10 mouse cellular contexts compared by ENCODE assay signal in the genomic region with DNA sequence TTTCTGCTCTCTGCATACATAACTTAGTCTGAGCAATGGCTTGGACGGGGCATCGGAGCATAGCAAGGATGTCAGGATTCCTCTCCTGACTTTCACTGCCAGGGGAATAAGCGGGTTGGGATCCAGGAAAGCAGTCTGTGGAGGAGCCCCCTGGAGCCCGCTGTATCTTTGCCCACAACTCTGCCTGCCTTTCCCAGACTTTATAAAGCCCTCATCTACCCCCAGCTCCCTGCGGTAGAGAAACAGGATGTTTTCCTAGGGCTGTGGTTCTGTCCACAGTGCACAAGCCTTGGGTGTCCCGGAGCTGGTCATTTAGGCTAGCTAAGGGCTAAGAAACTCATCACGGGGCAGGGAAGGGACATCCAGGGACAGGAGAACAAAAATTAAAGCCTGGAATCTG. TPM values are rescaled to one million over a fixed set of nuclear protein-coding genes. Genes with fewer than 3 reads are reported as not detected.
DNase-seq lines count a peak whose midpoint lies in the region; ATAC-seq and TF ChIP-seq lines count a peak whose summit lies in the region.
"Had no signal": no experiment of that assay in that cellular context is flagged by ENCODE, and none has a peak within 500 bp of the region (broad histone marks: within the 10 kb centered on the region; RNA-seq: fewer than 3 reads in every experiment).

No protein-coding gene starts in this region.

- DNase-seq in heart, embryonic 10.5 days (ENCODE audit: low spot score), result no peak
- no peak for DNase-seq in heart, postnatal 25 days (ENCODE audit: low spot score)
- DNase-seq in lung, postnatal 0 days (ENCODE audit: low spot score), result no peak
- DNase-seq in layer of hippocampus, adult 11-12 months (ENCODE audit: low spot score), result no peak
- no peak for DNase-seq in right cerebral cortex, postnatal 14 days
- DNase-seq: B cell, adult 2 months had no signal

- H3K9me3 ChIP-seq in heart, embryonic 10.5 days, result no peaks in the 10 kb centered on the region
- no peaks in the 10 kb centered on the region for H3K9me3 ChIP-seq in lung, embryonic 15.5 days
- no peaks in the 10 kb centered on the region for H3K9me3 ChIP-seq in lung, postnatal 0 days (ENCODE audit: low read length)
- no peaks in the 10 kb centered on the region for H3K9me3 ChIP-seq in intestine, embryonic 16.5 days (ENCODE audit: control insufficient read depth, low read length)
- no peaks in the 10 kb centered on the region for H3K9me3 ChIP-seq in stomach, embryonic 15.5 days

- H3K4me3 ChIP-seq in heart, embryonic 10.5 days, result peak overlapping the region; percentile 50
- peak overlapping the region; percentile 33; the same call in 1 of the 2 replicates for H3K4me3 ChIP-seq in lung, embryonic 15.5 days
- no peak overlapping the region for H3K4me3 ChIP-seq in lung, postnatal 0 days (ENCODE audit: low read depth, low read length)
- H3K4me3 ChIP-seq in intestine, embryonic 16.5 days (ENCODE audit: low read length), result 0 out of 2 replicates have a peak overlapping the region, but pooled peaks have one; percentile 31
- no peak overlapping the region for H3K4me3 ChIP-seq in stomach, embryonic 15.5 days (replicated peaks)

- peaks cover 41% of the 10 kb centered on the region for H3K4me1 ChIP-seq in heart, embryonic 10.5 days
- peaks cover 21% of the 10 kb centered on the region for H3K4me1 ChIP-seq in lung, embryonic 15.5 days
- no peaks in the 10 kb centered on the region for H3K4me1 ChIP-seq in lung, postnatal 0 days (ENCODE audit: insufficient read depth, low read depth, low read length)
- H3K4me1 ChIP-seq in intestine, embryonic 16.5 days (ENCODE audit: control insufficient read depth, insufficient read depth, low read length), result peaks cover 12% of the 10 kb centered on the region
- peaks cover 14% of the 10 kb centered on the region for H3K4me1 ChIP-seq in stomach, embryonic 15.5 days

- H3K36me3 ChIP-seq in heart, embryonic 10.5 days, result peaks cover 4% of the 10 kb centered on the region; the same call in 1 of the 2 replicates
- H3K36me3 ChIP-seq in lung, embryonic 15.5 days, result no peaks in the 10 kb centered on the region
- H3K36me3 ChIP-seq in lung, postnatal 0 days (ENCODE audit: insufficient read depth, low read length), result no peaks in the 10 kb centered on the region
- no peaks in the 10 kb centered on the region for H3K36me3 ChIP-seq in intestine, embryonic 16.5 days (ENCODE audit: control insufficient read depth, insufficient read depth, low read length)
- H3K36me3 ChIP-seq in stomach, embryonic 15.5 days, result no peaks in the 10 kb centered on the region

- 27% methylated on average over 7 of the region's 7 CpGs for WGBS in heart, embryonic 10.5 days
- WGBS in lung, embryonic 15.5 days, result 21% methylated on average over 7 of the region's 7 CpGs
- WGBS in lung, postnatal 0 days, result 37% methylated on average over 7 of the region's 7 CpGs
- WGBS in intestine, embryonic 16.5 days, result 31% methylated on average over 7 of the region's 7 CpGs
- 27% methylated on average over 7 of the region's 7 CpGs for WGBS in stomach, embryonic 15.5 days

- no peaks in the 10 kb centered on the region for H3K27me3 ChIP-seq in heart, embryonic 10.5 days (ENCODE audit: insufficient read depth, poor library complexity, severe bottlenecking)
- no peaks in the 10 kb centered on the region for H3K27me3 ChIP-seq in lung, embryonic 15.5 days
- no peaks in the 10 kb centered on the region for H3K27me3 ChIP-seq in lung, postnatal 0 days (replicated peaks; ENCODE audit: insufficient read depth, low read length)
- no peaks in the 10 kb centered on the region for H3K27me3 ChIP-seq in intestine, embryonic 16.5 days (replicated peaks; ENCODE audit: control insufficient read depth, insufficient read depth, low read length)
- H3K27me3 ChIP-seq in stomach, embryonic 15.5 days (replicated peaks), result no peaks in the 10 kb centered on the region

- TF ChIP-seq EP300 in lung, postnatal 0 days (IDR thresholded peaks at IDR 0.05), result no peak

- intact Hi-C loops in heart, postnatal 25 days (cut with DNase I), result loop anchor here (5.0 kb wide), 1 partner anchor 356 kb away; no protein-coding TSS in a partner anchor

- 0 out of 2 replicates have a peak overlapping the region, but pooled peaks have one; percentile 3 for H3K9ac ChIP-seq in lung, embryonic 15.5 days
- H3K9ac ChIP-seq in lung, postnatal 0 days (replicated peaks; ENCODE audit: low read depth), result no peak overlapping the region
- H3K9ac ChIP-seq in intestine, embryonic 16.5 days (ENCODE audit: low read depth, low read length), result peak overlapping the region; percentile 48; the same call in 1 of the 2 replicates
- no peak overlapping the region for H3K9ac ChIP-seq in stomach, embryonic 15.5 days

- H3K27ac ChIP-seq in heart, embryonic 10.5 days, result peak overlapping the region; percentile 92
- no peak overlapping the region for H3K27ac ChIP-seq in lung, embryonic 15.5 days
- H3K27ac ChIP-seq in lung, postnatal 0 days (ENCODE audit: low read length), result no peak overlapping the region
- H3K27ac ChIP-seq in intestine, embryonic 16.5 days (ENCODE audit: low read length), result no peak overlapping the region
- H3K27ac ChIP-seq in stomach, embryonic 15.5 days, result no peak overlapping the region

- ATAC-seq in lung, embryonic 15.5 days (ENCODE audit: borderline replicate concordance, extremely low read depth, low FRiP score, low TSS enrichment), result no peak
- ATAC-seq in lung, postnatal 0 days, result no peak
- ATAC-seq in intestine, embryonic 16.5 days, result no peak
- ATAC-seq in stomach, embryonic 15.5 days (ENCODE audit: insufficient read depth, low FRiP score, low read depth), result no peak

- H3K4me2 ChIP-seq in lung, embryonic 15.5 days, result peak overlapping the region; percentile 64
- H3K4me2 ChIP-seq in lung, postnatal 0 days (replicated peaks; ENCODE audit: low read depth, low read length), result no peak overlapping the region
- peak overlapping the region; percentile 63; the same call in 1 of the 2 replicates for H3K4me2 ChIP-seq in intestine, embryonic 16.5 days (ENCODE audit: low read depth, low read length)
- H3K4me2 ChIP-seq in stomach, embryonic 15.5 days, result peak overlapping the region; percentile 61

- TF ChIP-seq CTCF in lung, postnatal 0 days (IDR thresholded peaks at IDR 0.05), result no peak

RNA-seq across cellular contexts. Expression of a gene that starts 10.1 kb away (rescaled TPM):
- 10.9 and 11.0 TPM in 2 replicates for polyA plus RNA-seq in heart, embryonic 10.5 days (2016; fragmentation: Nextera tagmentation; extraction: Ambion mirVana)
- 10 to 100 TPM; 20.1 to 29.0 TPM for total RNA-seq in heart, postnatal 25 days (2021)
- polyA plus RNA-seq in lung, embryonic 15.5 days (2015; fragmentation: Nextera tagmentation; extraction: Ambion mirVana), result 8.8 and 9.2 TPM in 2 replicates
- polyA plus RNA-seq in lung, postnatal 0 days (2015; fragmentation: Nextera tagmentation; extraction: Ambion mirVana), result 5.9 and 6.0 TPM in 2 replicates
- 18.2 and 18.4 TPM in 2 replicates for polyA plus RNA-seq in intestine, embryonic 16.5 days (2015; fragmentation: Nextera tagmentation; extraction: Ambion mirVana)
- 11.8 and 13.4 TPM in 2 replicates for polyA plus RNA-seq in stomach, embryonic 15.5 days (2015; fragmentation: Nextera tagmentation; extraction: Ambion mirVana)

RNA-seq across cellular contexts. Expression of a gene that starts 22.8 kb away (rescaled TPM):
- 8.0 and 21.0 TPM in 2 replicates for polyA plus RNA-seq in heart, embryonic 10.5 days (2016; fragmentation: Nextera tagmentation; extraction: Ambion mirVana)
- total RNA-seq in heart, postnatal 25 days (2021), result 1 to 10 TPM; 2.4 to 3.1 TPM
- 53.5 TPM in 2 replicates for polyA plus RNA-seq in lung, embryonic 15.5 days (2015; fragmentation: Nextera tagmentation; extraction: Ambion mirVana)
- polyA plus RNA-seq in lung, postnatal 0 days (2015; fragmentation: Nextera tagmentation; extraction: Ambion mirVana), result 13.8 and 17.2 TPM in 2 replicates
- polyA plus RNA-seq in intestine, embryonic 16.5 days (2015; fragmentation: Nextera tagmentation; extraction: Ambion mirVana), result 0.31 and 0.36 TPM in 2 replicates
- polyA plus RNA-seq in stomach, embryonic 15.5 days (2015; fragmentation: Nextera tagmentation; extraction: Ambion mirVana), result 0.92 and 2.7 TPM in 2 replicates
- polyA plus RNA-seq: neural tube, embryonic 11.5 days had no signal

RNA-seq across cellular contexts. Expression of a gene that starts 29.7 kb away (rescaled TPM):
- 200 and 322 TPM in 2 replicates for polyA plus RNA-seq in heart, embryonic 10.5 days (2016; fragmentation: Nextera tagmentation; extraction: Ambion mirVana)
- total RNA-seq in heart, postnatal 25 days (2021), result 100 to 1,000 TPM; 323 to 376 TPM
- 20.1 and 24.8 TPM in 2 replicates for polyA plus RNA-seq in lung, embryonic 15.5 days (2015; fragmentation: Nextera tagmentation; extraction: Ambion mirVana)
- polyA plus RNA-seq in lung, postnatal 0 days (2015; fragmentation: Nextera tagmentation; extraction: Ambion mirVana), result 19.9 and 22.6 TPM in 2 replicates
- polyA plus RNA-seq in intestine, embryonic 16.5 days (2015; fragmentation: Nextera tagmentation; extraction: Ambion mirVana), result 4.6 and 5.2 TPM in 2 replicates
- 6.5 and 7.9 TPM in 2 replicates for polyA plus RNA-seq in stomach, embryonic 15.5 days (2015; fragmentation: Nextera tagmentation; extraction: Ambion mirVana)

RNA-seq across cellular contexts. Expression of a gene that starts 40.4 kb away (rescaled TPM):
- 198 and 244 TPM in 2 replicates for polyA plus RNA-seq in heart, embryonic 10.5 days (2016; fragmentation: Nextera tagmentation; extraction: Ambion mirVana)
- total RNA-seq in heart, postnatal 25 days (2021), result 10 to 100 TPM; 58.7 to 66.5 TPM
- 102 and 107 TPM in 2 replicates for polyA plus RNA-seq in lung, embryonic 15.5 days (2015; fragmentation: Nextera tagmentation; extraction: Ambion mirVana)
- 70.2 and 72.9 TPM in 2 replicates for polyA plus RNA-seq in lung, postnatal 0 days (2015; fragmentation: Nextera tagmentation; extraction: Ambion mirVana)
- polyA plus RNA-seq in intestine, embryonic 16.5 days (2015; fragmentation: Nextera tagmentation; extraction: Ambion mirVana), result 93.6 and 94.9 TPM in 2 replicates
- 93.3 and 95.5 TPM in 2 replicates for polyA plus RNA-seq in stomach, embryonic 15.5 days (2015; fragmentation: Nextera tagmentation; extraction: Ambion mirVana)

Comparison
In these comparisons a context has a peak if more than half of its experiments do, and no peak if none do; other contexts are left out.
1. H3K4me3 ChIP-seq: peak in heart, embryonic 10.5 days (single experiment), lung, embryonic 15.5 days (single experiment) and intestine, embryonic 16.5 days (single experiment); none in lung, postnatal 0 days (single experiment) and stomach, embryonic 15.5 days (single experiment).
2. H3K9ac ChIP-seq: peak in lung, embryonic 15.5 days (single experiment) and intestine, embryonic 16.5 days (single experiment); none in lung, postnatal 0 days (single experiment) and stomach, embryonic 15.5 days (single experiment).